9 mouse cellular contexts compared by ENCODE assay signal in genomic region chr2:155825904-155826629, GRCm38 (mm10). TPM values are rescaled to one million over a fixed set of nuclear protein-coding genes. Genes with fewer than 3 reads are reported as not detected.
DNase-seq lines count a peak whose midpoint lies in the region; ATAC-seq lines count a peak whose summit lies in the region.
"Had no signal": no experiment of that assay in that cellular context is flagged by ENCODE, and none has a peak within 500 bp of the region (broad histone marks: within the 10 kb centered on the region; RNA-seq: fewer than 3 reads in every experiment).

No protein-coding gene starts in this region.

- no peaks in the 10 kb centered on the region for H3K9me3 ChIP-seq in kidney, embryonic 16.5 days (ENCODE audit: low read length)
- H3K9me3 ChIP-seq in midbrain, embryonic 13.5 days: no peaks in the 10 kb centered on the region

- DNase-seq in kidney, adult 18-20 months: peak; percentile 18
- DNase-seq in kidney, adult 11 months: no peak
- DNase-seq in MN1 (ENCODE audit: low spot score): peak; percentile 46
- no peak for DNase-seq in retina, postnatal 1 day
- no peak for DNase-seq in cerebellum, postnatal 14 days

- peak; percentile 68 for ATAC-seq in erythroblast, adult 5-6 weeks (replicated peaks; ENCODE audit: low FRiP score, poor library complexity, severe bottlenecking)
- ATAC-seq in kidney, embryonic 16.5 days (ENCODE audit: low FRiP score, low TSS enrichment): no peak
- ATAC-seq in midbrain, embryonic 13.5 days: no peak; the same call in none of the 2 replicates

- 1% methylated on average over 52 of the region's 52 CpGs for WGBS in kidney, embryonic 16.5 days
- WGBS in midbrain, embryonic 13.5 days: 3% methylated on average over 52 of the region's 52 CpGs

- peaks cover 18% of the 10 kb centered on the region for H3K4me1 ChIP-seq in kidney, embryonic 16.5 days (ENCODE audit: insufficient read depth, low read length)
- peaks cover 24% of the 10 kb centered on the region for H3K4me1 ChIP-seq in midbrain, embryonic 13.5 days (replicated peaks)

- peak overlapping the region; percentile 89 for H3K4me3 ChIP-seq in kidney, embryonic 16.5 days (ENCODE audit: low read length)
- H3K4me3 ChIP-seq in midbrain, embryonic 13.5 days (replicated peaks): peak overlapping the region; percentile 91

- peak overlapping the region; percentile 88 for H3K9ac ChIP-seq in kidney, embryonic 16.5 days (replicated peaks; ENCODE audit: low read length)
- peak overlapping the region; percentile 75 for H3K9ac ChIP-seq in midbrain, embryonic 13.5 days (replicated peaks)

- H3K27me3 ChIP-seq in kidney, embryonic 16.5 days (ENCODE audit: insufficient read depth, low read length): no peaks in the 10 kb centered on the region
- no peaks in the 10 kb centered on the region for H3K27me3 ChIP-seq in midbrain, embryonic 13.5 days

- peak overlapping the region; percentile 87 for H3K27ac ChIP-seq in kidney, embryonic 16.5 days (ENCODE audit: low read length)
- peak overlapping the region; percentile 81 for H3K27ac ChIP-seq in midbrain, embryonic 13.5 days

- peaks cover 29% of the 10 kb centered on the region for H3K36me3 ChIP-seq in kidney, embryonic 16.5 days (ENCODE audit: insufficient read depth, low read length)
- peaks cover 27% of the 10 kb centered on the region for H3K36me3 ChIP-seq in midbrain, embryonic 13.5 days

- peak overlapping the region; percentile 62 for H3K4me2 ChIP-seq in kidney, embryonic 16.5 days (replicated peaks; ENCODE audit: low read depth, low read length)
- peak overlapping the region; percentile 97 for H3K4me2 ChIP-seq in midbrain, embryonic 13.5 days (replicated peaks)

RNA-seq across cellular contexts. Expression of gene Eif6, which starts 0.7 kb away (rescaled TPM):
- total RNA-seq in erythroblast, adult 5-6 weeks (2015; ENCODE audit: low replicate concordance): 20.4 and 58.3 TPM in 2 replicates
- total RNA-seq in erythroblast, adult 5-6 weeks (2017; ENCODE audit: low replicate concordance): 17.0 and 22.2 TPM in 2 replicates
- polyA plus RNA-seq in kidney, embryonic 16.5 days (2015; fragmentation: Nextera tagmentation; extraction: Ambion mirVana): 216 and 233 TPM in 2 replicates
- 157 and 161 TPM in 2 replicates for polyA plus RNA-seq in midbrain, embryonic 13.5 days (2015; fragmentation: Nextera tagmentation; extraction: Ambion mirVana)

RNA-seq across cellular contexts. Expression of gene BC029722, which starts 6.8 kb away (rescaled TPM):
- 1.3 and 3.8 TPM in 2 replicates for total RNA-seq in erythroblast, adult 5-6 weeks (2015; ENCODE audit: low replicate concordance)
- total RNA-seq in erythroblast, adult 5-6 weeks (2017; ENCODE audit: low replicate concordance): 2.4 and 3.5 TPM in 2 replicates
- 18.9 and 20.0 TPM in 2 replicates for polyA plus RNA-seq in kidney, embryonic 16.5 days (2015; fragmentation: Nextera tagmentation; extraction: Ambion mirVana)
- 24.3 and 25.2 TPM in 2 replicates for polyA plus RNA-seq in midbrain, embryonic 13.5 days (2015; fragmentation: Nextera tagmentation; extraction: Ambion mirVana)

RNA-seq across cellular contexts. Expression of gene Fam83c, which starts 8.6 kb away (rescaled TPM):
- not detected in 2 replicates for total RNA-seq in erythroblast, adult 5-6 weeks (2015; ENCODE audit: low replicate concordance)
- not detected in 2 replicates for total RNA-seq in erythroblast, adult 5-6 weeks (2017; ENCODE audit: low replicate concordance)
- 0.18 and 0.21 TPM in 2 replicates for polyA plus RNA-seq in kidney, embryonic 16.5 days (2015; fragmentation: Nextera tagmentation; extraction: Ambion mirVana)
- polyA plus RNA-seq in midbrain, embryonic 13.5 days (2015; fragmentation: Nextera tagmentation; extraction: Ambion mirVana): 0.58 and 0.66 TPM in 2 replicates
- polyA plus RNA-seq: frontal cortex, adult 2 months had no signal

RNA-seq across cellular contexts. Expression of gene Mmp24, which starts 50.9 kb away (rescaled TPM):
- not detected in 2 replicates for total RNA-seq in erythroblast, adult 5-6 weeks (2015; ENCODE audit: low replicate concordance)
- not detected in 2 replicates for total RNA-seq in erythroblast, adult 5-6 weeks (2017; ENCODE audit: low replicate concordance)
- 0.07 and 0.09 TPM in 2 replicates for polyA plus RNA-seq in kidney, embryonic 16.5 days (2015; fragmentation: Nextera tagmentation; extraction: Ambion mirVana)
- polyA plus RNA-seq in midbrain, embryonic 13.5 days (2015; fragmentation: Nextera tagmentation; extraction: Ambion mirVana): 9.1 and 9.4 TPM in 2 replicates

Comparison
In these comparisons a context has a peak if more than half of its experiments do, and no peak if none do; other contexts are left out.
1. DNase-seq: peak in kidney, adult 18-20 months (single experiment) and MN1 (single experiment); none in kidney, adult 11 months (single experiment), retina, postnatal 1 day (single experiment) and cerebellum, postnatal 14 days (0 of 2).